Mouse (Mus musculus) monocyte, adult 2 months (primary cell): ENCODE measurements around the gene Sult1b1.
"Not testable (repeated sequence)": the region's sequence is repeated elsewhere in the genome, so short reads cannot be mapped to it uniquely, and the experiment has no call there.

Source experiments
- DNase-seq, 2 experiments: peaks; one replicate each; pipeline ENCODE4 v3.0.0; 2022; ENCODE audit warnings: low spot score in 2 of 2, low read depth in 1 of 2

The Sult1b1 gene

GRCm38 (mm10) chr5:87538111-87538510 lies at the start of gene Sult1b1:
TSS of gene Sult1b1 (minus strand) at chr5:87538195.
- no peak for DNase-seq

- DNase-seq: no peak
These were observed 42.4 kb upstream of the Sult1b1 start for GRCm38 (mm10) chr5:87580389-87580788.

- DNase-seq: no peak
These were observed 36.2 kb upstream of the Sult1b1 start for GRCm38 (mm10) chr5:87574174-87574573.

GRCm38 (mm10) chr5:87573490-87573889 lies 35.5 kb upstream of the Sult1b1 start:
- no peak for DNase-seq

- DNase-seq: no peak
These were observed 34.8 kb upstream of the Sult1b1 start for GRCm38 (mm10) chr5:87572781-87573180.

- no peak for DNase-seq
These were observed 30.9 kb upstream of the Sult1b1 start, which contains the start of gene Sult1d1 for GRCm38 (mm10) chr5:87568845-87569244. TSS of gene Sult1d1 (minus strand) at chr5:87569027.

- DNase-seq: no peak
These were observed 29.3 kb upstream of the Sult1b1 start for GRCm38 (mm10) chr5:87567306-87567705.

- DNase-seq: no peak
These were observed 25.0 kb upstream of the Sult1b1 start for GRCm38 (mm10) chr5:87562966-87563365.

GRCm38 (mm10) chr5:87562526-87562925 lies 24.5 kb upstream of the Sult1b1 start:
- DNase-seq: no peak

GRCm38 (mm10) chr5:87560145-87560544 lies 22.1 kb upstream of the Sult1b1 start:
- no peak for DNase-seq

GRCm38 (mm10) chr5:87550935-87551334 lies 12.9 kb upstream of the Sult1b1 start:
- no peak for DNase-seq

- DNase-seq: no peak
These were observed 1.9 kb downstream of the Sult1b1 start for GRCm38 (mm10) chr5:87535994-87536644.

- no peak for DNase-seq
These were observed 5.7 kb downstream of the Sult1b1 start for GRCm38 (mm10) chr5:87532288-87532687.

- not testable (repeated sequence) for DNase-seq
These were observed 14.4 kb downstream of the Sult1b1 start for GRCm38 (mm10) chr5:87523561-87523960.

- no peak for DNase-seq
These were observed 32.1 kb downstream of the Sult1b1 start for GRCm38 (mm10) chr5:87505776-87506458.

- DNase-seq: no peak
These were observed 35.3 kb downstream of the Sult1b1 start for GRCm38 (mm10) chr5:87502687-87503086.

- DNase-seq: no peak
These were observed 38.7 kb downstream of the Sult1b1 start for GRCm38 (mm10) chr5:87499341-87499740.

GRCm38 (mm10) chr5:87498936-87499335 lies 39.1 kb downstream of the Sult1b1 start:
- DNase-seq: no peak

- no peak for DNase-seq
These were observed 47.2 kb downstream of the Sult1b1 start, which contains the start of gene Ugt2a1 for GRCm38 (mm10) chr5:87490771-87491170. TSS of gene Ugt2a1 (minus strand) at chr5:87490871.

- DNase-seq: not testable (repeated sequence)
These were observed 51.3 kb downstream of the Sult1b1 start, which contains the start of gene Gm43638 for GRCm38 (mm10) chr5:87486706-87487105. TSS of gene Gm43638 (minus strand) at chr5:87486806.

- no peak for DNase-seq
These were observed 55.8 kb downstream of the Sult1b1 start, which contains the start of gene Ugt2a2 for GRCm38 (mm10) chr5:87482160-87482559. TSS of gene Ugt2a2 (minus strand) at chr5:87482260.
